Mouse (Mus musculus) v-Abl transformed pro-B cells (cell line): ENCODE results near the gene Slc1a1.

Experiments used
- in situ Hi-C, 2 experiments: fragments of 400-800 bp; cut with MboI; formaldehyde crosslinking; loops; one replicate each; pipeline ENCODE4 v1.15.1; 2025; ENCODE audit not compliant: unreplicated experiment in 2 of 2

The Slc1a1 gene

DNA sequence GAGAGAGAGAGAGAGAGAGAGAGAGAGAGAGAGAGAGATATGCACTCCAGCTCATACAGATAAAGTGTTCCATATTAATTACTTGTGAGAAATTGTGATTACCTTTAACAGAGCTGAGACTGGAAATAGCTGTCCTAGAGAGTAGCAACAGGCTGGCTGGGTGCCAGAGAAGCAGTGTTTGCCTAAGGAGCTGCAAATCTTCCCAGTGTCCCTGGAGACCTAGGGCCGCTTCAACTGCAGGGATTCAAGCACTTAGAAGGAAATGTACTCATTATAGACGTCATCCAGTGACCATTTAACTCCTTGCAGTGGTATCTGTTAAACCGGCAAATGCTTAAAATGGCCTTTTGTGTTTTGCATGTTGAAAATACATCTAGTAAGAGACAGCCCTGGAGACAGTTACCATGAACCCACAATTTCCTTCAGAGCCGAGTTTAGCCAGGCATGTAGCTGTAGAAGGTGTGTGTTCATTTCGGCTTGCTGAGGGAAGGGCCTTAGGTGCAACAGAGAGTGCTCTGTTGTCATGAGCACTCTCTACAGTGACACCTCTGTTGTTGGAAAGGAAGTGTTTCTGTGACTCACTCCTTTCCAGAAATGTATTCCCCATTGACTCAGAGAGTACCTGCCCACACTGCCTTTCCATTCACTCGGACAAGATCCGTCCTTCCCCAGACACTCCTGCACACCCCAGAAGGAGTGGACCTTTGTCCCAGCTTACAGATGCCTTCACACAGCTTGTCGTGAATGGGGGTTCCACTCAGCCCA lies 10.3 kb downstream of the Slc1a1 start:
- in situ Hi-C loops, result no loop called here

DNA sequence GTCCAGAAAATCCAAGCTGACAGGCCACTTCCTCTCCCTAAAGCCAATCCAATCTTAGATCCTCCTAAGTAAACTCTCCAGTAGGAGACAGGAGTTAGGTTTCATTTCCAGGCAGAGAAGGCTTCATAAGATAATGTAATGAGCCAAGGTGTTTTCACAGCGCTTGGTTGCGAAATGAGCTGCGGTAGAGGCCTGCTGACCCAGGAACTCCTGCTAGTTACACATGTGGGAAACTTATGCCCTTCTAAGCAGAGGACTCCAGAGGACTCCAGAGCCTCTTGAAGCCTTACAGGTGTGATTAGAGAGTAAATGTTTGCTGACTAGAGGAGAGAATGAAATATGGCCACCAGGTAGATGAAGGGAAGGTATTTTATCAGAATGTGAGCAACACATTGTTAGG lies 15.7 kb downstream of the Slc1a1 start:
- in situ Hi-C loops, result no loop called here

DNA sequence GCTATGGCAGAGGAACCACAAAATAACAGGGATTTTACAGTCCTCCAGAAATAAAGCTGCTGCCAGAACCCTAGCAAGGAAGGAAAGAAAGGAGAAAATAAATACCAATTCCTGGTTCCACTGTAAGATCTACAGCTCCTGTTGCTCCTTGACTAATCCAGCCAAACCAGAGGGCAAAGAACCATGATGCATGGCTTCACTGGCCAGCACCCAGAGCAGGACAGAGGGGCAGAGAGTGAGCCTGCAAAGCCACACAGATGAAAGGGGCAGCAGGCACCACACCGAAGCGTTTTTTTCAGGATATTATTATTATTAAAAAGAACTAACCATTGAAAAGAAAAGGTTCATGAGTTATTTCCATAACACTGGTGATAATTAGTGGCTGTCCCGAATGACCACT lies 17.2 kb downstream of the Slc1a1 start:
- in situ Hi-C loops, result no loop called here

DNA sequence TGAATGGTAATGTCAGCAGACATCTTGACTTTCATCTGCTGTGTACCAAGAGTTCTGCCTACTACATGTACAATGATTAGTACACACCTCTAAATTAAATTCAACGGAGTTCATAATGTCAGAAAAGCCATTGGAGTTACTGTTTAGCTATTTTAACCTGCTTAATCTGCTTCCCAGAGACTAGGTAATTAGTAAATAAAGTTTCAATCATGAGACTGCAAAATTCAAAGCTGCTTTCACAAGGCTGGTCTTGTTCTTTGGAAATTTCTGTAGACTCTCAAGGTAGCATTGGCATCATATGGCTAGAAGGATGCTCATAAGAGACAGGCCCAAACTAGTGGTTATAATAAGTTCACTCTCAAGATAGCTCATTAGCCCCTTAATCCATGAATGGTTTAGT lies 20.0 kb downstream of the Slc1a1 start:
- in situ Hi-C loops, result no loop called here

DNA sequence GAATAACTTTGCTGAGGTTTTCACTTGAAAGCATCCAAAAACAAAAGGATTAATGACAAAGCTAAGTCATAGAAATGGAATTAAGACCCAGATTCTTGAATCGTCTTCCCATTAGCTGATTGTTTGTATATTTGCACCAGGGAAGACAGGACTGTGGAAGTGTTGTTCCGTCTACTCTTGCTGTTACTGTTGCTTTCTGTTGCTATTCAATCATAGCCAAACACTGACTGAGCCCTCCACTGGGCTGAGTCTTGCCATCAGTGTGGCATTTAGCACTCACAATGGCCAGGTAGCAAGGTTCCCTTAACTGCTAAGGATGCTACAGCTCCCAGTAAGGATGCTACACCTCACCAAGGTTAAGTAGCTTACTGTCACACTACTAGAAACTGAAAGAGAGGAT lies 25.4 kb downstream of the Slc1a1 start:
- in situ Hi-C loops, result no loop called here

DNA sequence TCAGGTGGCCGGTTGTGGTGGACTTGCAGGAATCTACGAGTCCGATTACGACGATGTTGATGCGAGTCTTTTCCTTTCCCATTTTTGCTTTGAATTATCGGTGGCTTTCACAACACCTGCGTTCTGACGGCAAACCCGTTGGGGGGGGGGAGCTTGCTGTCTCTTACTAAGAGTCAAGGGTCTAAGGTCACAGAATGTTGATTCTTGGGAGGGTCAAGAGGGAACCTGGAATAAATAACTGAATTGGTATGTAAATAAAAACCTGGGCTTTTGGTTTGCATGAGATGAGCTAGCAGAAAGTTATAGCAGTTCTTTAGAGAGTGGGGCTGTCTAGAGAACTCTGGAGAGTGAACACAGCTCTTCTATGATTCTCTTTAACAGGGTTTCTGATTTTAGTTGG lies 28.8 kb downstream of the Slc1a1 start:
- in situ Hi-C loops, result no loop called here

DNA sequence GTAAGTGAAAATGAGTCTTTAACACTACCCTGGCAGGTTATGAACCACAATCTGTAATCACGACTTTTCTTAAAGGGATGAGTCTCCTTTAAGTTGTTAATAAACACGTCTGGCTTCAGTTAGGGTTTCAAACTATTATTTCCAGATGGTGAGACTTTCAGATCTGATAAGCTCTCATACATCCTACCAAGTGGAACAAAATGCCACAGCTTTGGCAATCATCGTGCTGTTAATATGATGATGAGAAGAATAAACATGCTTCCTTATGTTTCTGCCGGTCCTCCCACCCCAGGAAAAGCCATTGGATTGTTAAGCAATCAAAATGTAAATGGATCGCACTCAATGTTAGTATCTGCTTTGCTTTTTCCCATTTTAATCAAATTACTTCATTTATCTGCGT lies 30.1 kb downstream of the Slc1a1 start:
- in situ Hi-C loops, result no loop called here

DNA sequence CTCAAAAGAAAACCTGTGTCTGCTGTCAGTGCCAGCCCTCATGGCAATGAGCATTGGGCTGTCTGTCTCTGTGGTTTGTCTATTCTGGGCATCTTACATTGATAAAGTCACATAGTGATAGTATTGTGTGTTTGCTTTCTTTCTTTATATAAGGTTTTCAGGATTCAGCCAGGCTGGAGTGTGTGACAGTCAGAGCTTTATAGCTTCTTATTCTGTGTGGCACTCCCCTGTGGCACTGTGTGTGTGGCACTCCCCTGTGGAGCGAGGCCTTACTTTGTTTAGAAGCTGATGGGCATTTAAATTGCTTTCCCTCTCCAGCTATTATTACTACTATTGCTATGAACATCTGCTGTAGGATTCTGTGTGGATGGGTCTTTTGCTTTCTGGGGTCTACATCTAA lies 30.7 kb downstream of the Slc1a1 start:
- in situ Hi-C loops, result no loop called here

DNA sequence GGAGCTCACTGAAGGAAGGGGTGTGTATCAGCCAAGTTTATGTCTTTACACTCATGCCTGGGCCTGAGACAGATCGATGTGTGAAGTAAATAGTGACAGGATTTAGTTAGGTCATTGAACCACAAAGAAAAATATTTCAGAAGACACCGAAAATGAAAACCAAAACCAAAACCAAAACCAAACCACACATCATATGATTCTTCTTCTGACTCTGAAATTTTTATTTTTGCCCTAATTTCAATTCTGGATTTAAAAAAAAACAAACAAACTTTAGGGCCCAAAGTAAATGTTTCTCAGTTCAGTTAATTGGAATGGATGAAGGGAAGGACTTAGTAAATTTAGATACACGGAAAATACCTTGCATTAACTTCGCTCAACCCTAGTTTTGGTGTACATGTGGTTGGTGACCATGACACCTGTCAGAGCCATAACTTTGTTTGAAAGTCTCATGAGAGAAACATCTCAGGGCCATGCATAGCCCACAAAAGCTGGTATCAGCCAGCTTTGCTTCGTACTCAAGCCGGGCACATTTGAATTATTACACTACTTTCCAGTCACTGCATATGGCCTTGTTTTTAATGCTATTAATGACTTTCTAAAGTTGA lies 34.5 kb downstream of the Slc1a1 start:
- in situ Hi-C loops, result no loop called here

DNA sequence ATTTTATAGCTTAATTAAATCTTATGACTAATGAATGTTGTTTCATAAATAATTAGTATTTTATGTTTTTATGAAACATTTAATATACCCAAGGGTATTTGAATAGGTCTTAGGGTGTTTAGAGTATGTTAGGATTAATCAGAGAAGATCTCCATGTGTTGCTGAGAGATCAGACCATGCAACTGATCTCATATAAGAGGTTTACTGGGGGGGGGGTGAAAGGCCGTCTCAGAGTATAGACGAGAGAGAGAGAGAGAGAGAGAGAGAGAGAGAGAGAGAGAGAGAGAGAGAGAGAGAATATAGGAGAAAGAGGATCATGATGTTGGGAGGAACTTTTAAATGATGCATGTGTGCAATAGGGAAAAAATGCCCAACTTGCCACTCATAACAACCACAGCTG lies 35.5 kb downstream of the Slc1a1 start:
- in situ Hi-C loops, result no loop called here

DNA sequence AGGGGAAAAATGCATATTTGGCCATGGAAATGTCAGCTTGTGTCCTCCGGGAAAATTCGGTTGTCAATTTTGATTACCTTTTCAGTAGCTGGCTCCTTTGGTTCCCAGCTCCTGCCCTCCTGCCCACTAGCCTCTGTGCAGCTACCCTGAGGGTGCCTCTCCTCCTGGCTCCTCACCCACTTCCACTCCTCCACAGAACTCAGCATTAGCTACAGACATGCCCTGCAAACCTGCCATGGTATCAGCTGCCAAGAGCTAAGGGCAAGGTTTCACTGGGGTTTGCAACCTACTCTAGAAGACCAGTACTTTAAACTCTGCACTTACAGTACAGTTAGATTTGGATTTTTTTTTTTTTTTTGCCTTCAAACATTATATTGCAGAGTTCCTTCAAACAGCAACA lies 44.6 kb downstream of the Slc1a1 start:
- in situ Hi-C loops, result no loop called here

DNA sequence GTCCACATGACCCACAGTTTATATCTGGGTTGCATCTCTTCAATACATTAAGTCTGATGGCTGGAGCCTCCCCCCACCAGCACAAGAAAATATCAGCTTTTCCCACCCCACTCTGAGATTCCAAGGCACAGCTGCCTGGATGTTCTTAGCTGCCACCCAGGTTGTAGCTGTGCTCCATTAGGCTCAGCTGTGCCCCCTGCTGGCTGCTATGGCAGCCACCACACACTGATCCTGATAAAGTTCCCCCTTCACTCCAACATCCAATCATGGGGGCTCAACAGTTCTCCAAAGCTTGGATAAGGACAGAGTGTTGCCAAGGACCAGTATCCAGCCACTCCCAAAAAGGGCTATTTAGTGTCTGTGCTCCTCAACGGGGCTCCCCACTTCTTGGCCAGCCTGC lies 48.3 kb downstream of the Slc1a1 start:
- in situ Hi-C loops, result no loop called here

DNA sequence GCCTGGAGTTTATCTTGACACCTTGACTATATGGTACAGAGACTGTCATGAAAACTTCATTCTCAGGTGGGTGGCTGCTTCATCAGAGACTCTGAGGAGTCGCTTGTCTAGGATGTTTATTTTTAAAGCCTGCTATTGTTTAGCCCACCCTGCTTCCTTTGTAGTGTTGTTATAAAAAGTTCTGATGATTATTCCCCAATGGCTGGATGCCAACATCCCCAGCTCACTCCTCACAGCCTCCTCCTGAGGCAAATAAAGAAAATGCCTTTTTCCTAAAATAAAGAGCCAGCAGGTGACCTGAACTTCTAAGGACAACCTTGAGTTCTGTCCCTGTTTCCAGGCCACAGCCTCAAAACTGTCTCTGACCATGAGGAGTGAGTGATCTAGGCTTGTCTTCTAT lies 53.6 kb downstream of the Slc1a1 start:
- in situ Hi-C loops, result no loop called here

DNA sequence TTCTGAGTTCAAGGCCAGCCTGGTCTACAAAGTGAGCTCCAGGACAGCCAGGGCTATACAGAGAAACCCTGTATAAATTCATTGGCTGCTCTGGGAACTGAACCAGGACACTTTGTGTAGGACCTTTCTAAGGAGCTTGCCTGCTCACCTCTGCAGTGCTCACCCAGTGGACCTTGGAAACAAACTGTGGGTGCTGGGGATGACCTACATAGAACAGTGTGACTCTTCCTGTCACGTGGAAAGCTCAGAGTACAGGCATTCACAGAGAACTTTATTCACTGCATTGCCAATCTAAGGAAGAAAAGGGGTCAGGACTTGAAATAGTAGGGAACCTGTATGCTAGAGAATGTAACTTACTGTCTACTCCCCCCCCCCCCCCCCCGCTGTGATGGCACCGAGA lies 54.4 kb downstream of the Slc1a1 start:
- in situ Hi-C loops, result no loop called here

DNA sequence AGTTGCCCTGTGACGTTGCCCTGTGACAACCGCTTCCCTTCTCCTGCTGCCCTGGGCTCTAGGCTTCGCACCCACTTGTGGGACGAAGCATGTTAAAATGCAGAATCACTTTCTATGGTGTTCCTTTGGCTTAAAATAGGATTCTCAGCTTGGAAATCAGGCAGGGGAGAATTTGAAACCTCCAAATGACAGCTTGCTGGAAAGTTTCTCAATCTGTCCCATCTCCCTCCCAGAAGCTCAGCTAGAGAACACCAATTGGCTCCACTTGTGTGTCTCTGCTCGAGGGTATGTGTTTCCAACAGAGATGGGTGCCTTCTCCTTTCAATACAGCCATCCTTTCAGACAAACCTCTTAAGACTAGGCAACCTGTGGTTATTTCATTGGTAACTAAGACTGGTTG lies 56.4 kb downstream of the Slc1a1 start:
- in situ Hi-C loops, result no loop called here

DNA sequence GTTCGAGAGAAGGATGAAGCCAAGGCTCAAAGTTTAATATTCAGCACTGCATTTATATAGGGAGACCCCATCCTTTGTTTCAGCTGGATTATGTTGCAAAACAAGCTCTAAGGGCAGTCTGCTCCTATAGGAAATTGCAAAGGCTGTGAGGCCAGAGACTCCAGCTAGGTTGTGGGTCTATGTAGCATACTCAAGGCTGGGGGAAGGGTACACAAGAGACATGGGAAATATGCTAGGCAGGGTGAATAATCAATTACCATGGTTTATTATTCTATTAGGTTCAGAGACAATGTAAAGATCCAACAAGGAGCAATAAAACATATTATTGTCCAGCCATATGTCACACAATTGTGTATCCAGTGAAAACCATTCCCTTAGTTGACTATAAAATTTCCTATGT lies 57.0 kb downstream of the Slc1a1 start:
- in situ Hi-C loops, result no loop called here

DNA sequence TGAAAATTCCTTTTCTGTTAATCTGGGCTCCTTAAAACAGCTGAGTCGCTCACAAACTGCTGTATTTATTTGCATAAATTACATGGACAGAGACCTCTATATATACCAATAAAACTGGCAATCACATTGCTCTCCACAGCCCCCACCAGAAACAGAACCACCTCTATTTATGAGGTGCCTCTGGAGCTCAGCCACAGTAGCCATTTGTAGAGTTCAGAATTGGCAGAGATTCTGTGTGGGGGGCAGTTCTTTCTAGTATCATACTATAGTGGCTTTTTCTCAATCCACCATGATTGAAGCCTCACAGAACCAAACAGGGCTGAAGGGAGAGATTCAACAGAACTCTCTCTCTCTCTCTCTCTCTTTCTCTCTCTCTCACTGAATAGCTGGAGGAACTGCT lies 61.8 kb downstream of the Slc1a1 start:
- in situ Hi-C loops, result no loop called here

DNA sequence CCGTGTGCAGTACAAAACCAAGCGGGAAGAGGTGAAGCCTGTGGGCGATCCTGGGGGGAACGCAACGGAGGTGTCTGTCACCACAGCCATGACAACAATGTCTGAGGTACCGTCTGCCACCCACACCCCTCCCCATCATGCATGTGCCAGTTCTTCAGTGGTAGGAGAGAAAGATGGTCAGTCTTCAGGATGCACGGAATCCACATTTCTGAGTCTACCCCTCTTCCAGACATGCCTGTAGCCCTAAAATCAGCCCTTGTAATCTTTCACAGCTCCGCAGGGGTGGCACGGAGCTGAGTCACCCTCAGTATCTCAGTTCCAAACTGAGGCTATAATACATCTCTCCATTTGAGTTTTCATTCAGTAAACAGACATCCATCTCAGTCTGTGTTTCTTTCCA lies 62.6 kb downstream of the Slc1a1 start:
- in situ Hi-C loops, result no loop called here

DNA sequence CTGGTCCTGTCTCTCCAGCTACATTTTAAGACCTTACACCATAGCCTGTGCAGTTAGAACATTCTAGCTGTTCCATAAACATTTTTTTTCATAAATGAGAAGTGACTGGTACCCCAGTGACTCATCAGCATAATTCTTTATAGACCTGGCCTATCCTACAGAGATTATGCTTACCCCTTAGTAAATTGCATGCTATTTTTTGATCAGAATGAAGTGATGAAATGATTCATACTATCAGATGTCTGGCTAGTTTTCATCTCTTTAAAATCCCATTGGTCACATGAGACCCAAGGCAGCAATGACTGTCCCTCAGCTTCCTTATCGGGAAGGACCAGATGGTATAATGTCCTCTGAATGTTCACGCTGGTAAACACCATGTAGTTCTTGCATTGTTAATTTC lies 65.9 kb downstream of the Slc1a1 start:
- in situ Hi-C loops, result no loop called here

DNA sequence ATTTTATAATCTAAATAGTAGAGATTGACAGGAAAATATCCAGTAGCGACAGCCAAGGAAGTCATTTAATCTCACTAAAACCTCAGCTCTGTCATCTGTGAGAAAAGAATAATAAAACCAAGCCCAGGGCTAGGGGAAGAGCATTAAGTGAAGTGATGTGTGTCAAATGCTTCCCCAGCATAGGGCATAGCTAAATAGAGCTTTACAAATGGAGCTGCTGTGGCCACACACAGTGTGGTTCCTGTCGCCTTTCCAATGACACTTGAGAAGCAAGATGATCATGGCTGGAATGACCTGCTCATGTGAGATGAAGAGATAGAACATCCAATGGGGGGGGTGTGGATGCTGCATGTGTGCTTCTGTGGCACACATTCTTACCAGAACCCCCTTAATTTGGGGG lies 67.3 kb downstream of the Slc1a1 start:
- in situ Hi-C loops, result no loop called here

DNA sequence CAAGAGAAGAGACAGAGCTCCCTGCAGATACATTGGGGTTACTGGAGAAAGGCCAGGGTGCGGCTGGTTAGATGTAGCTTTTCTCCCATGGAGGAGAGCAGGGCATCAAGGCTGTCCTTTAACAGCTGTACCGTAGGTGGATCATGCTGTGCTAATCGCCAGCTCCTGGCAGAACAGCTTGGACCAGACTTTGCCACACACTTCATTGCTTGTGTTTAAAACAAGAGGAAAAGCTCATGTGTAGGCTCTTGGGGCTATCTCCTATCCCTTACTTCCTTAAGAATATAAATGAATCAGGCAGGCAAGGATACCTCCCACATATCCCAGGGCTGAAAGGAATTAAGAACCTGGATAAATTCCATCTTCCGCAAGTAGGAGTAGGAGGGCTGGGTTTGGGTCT lies 68.0 kb downstream of the Slc1a1 start:
- in situ Hi-C loops, result no loop called here

DNA sequence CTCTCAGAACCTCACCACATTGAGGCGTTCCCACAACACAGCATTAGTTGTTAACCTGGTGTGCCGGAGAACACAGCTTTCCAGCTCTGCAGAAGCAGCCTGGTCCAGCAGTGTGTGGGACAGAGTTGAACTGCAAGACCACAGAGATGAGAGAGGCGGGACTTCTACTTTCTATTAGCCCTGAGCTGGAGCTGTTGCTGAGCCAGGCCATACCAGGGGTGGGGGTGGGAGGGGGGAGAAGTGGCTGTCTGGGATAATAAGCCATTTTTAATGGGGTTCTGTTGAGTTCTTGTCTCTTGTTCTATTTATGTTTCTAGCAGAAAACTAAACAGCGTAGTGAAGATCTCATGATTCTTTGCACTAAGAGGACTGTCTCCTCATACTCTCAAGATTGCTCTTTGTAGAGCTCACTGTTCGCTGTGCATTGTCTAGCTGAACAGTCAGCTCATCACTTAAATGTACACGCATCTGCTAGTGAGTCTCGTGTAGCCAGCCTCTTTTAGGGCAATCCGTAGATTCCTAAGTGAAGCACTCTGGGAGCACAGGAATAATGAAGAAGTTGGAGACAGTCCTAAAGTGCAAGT lies 68.8 kb downstream of the Slc1a1 start:
- in situ Hi-C loops, result no loop called here
